Mouse (Mus musculus): Measurements from ENCODE around the gene Mettl27. TPM values are rescaled to one million over a fixed set of nuclear protein-coding genes. Genes with fewer than 3 reads are reported as not detected.

The Mettl27 gene
- polyA plus RNA-seq, 1 experiment from 2014 or later: 30.3 TPM

- no peak for TF ChIP-seq CTCF (IDR thresholded peaks at IDR 0.05; ENCODE audit: low read depth)
- ATAC-seq: peak; percentile 54
- peaks cover 15% of the 10 kb centered on the region; the same call in 1 of the 2 replicates for H3K4me1 ChIP-seq (replicated peaks; ENCODE audit: control insufficient read depth, insufficient read depth, low read length)
- H3K4me2 ChIP-seq (replicated peaks; ENCODE audit: low read depth): peak overlapping the region; percentile 64
- H3K9ac ChIP-seq (ENCODE audit: low read depth, low read length): peak overlapping the region; percentile 48
- H3K36me3 ChIP-seq (ENCODE audit: control insufficient read depth, insufficient read depth): no peaks in the 10 kb centered on the region
- H3K4me3 ChIP-seq (ENCODE audit: low read depth, low read length): peak overlapping the region; percentile 21
- H3K27ac ChIP-seq (ENCODE audit: low read depth, low read length): peak overlapping the region; percentile 86
- whole genome bisulfite sequencing: 6% methylated on average over 19 of the region's 19 CpGs
- H3K9me3 ChIP-seq (ENCODE audit: control insufficient read depth): no peaks in the 10 kb centered on the region
- no peaks in the 10 kb centered on the region for H3K27me3 ChIP-seq (replicated peaks; ENCODE audit: control insufficient read depth, insufficient read depth, low read length)
Observed at GRCm38 (mm10) chr5:134951053-134951884, 19.1 kb downstream of the Mettl27 start.

- 62% methylated on average over 5 of the region's 5 CpGs for WGBS
- Histone ChIP-seq H3K27me3 (replicated peaks; ENCODE audit: control insufficient read depth, insufficient read depth, low read length) (no peaks in the 10 kb centered on the region), H3K9me3 (ENCODE audit: control insufficient read depth) (no peaks in the 10 kb centered on the region), H3K4me3 (ENCODE audit: low read depth, low read length) (no peak overlapping the region), H3K4me1 (replicated peaks; ENCODE audit: control insufficient read depth, insufficient read depth, low read length) (peaks cover 7% of the 10 kb centered on the region; the same call in 1 of the 2 replicates), H3K27ac (ENCODE audit: low read depth, low read length) (no peak overlapping the region), H3K4me2 (replicated peaks; ENCODE audit: low read depth) (no peak overlapping the region), H3K36me3 (ENCODE audit: control insufficient read depth, insufficient read depth) (no peaks in the 10 kb centered on the region), H3K9ac (ENCODE audit: low read depth, low read length) (no peak overlapping the region)
- TF ChIP-seq CTCF (IDR thresholded peaks at IDR 0.05; ENCODE audit: low read depth): no peak
- no peak for ATAC-seq
Observed at GRCm38 (mm10) chr5:134955491-134955890, 23.3 kb downstream of the Mettl27 start.

DNA sequence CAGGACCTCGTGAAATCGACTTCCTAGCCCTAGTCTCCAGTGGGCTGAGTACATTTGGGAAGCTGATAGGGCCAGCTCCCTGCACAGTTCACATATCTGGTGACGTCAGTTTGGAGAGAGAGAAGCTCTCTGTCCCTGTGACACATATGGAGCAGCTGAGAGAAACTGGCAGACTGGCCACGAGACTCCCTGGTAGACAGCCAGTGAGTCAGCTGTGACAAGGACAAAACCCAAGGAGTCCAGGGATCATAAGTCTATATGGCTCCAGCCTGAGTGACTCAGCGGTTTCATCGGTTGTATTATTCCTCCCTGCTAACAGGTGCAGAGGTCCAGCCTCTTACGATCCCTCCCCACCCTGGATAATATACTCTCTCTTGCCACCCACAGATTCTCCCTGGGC is 26.9 kb downstream of the Mettl27 start:
- whole genome bisulfite sequencing: 45% methylated on average over 7 of the region's 7 CpGs

GRCm38 (mm10) chr5:134960430-134960829 is 28.3 kb downstream of the Mettl27 start:
- WGBS: 77% methylated on average over 2 of the region's 2 CpGs

More for the DNA sequence above, 26.9 kb downstream of the Mettl27 start:
- H3K9ac ChIP-seq (ENCODE audit: low read depth, low read length): no peak overlapping the region
- peak overlapping the region; percentile 79 for H3K27ac ChIP-seq (ENCODE audit: low read depth, low read length)
- H3K4me3 ChIP-seq (ENCODE audit: low read depth, low read length): no peak overlapping the region
- H3K4me1 ChIP-seq (replicated peaks; ENCODE audit: control insufficient read depth, insufficient read depth, low read length): no peaks in the 10 kb centered on the region
- ATAC-seq: peak; percentile 96
- H3K36me3 ChIP-seq (ENCODE audit: control insufficient read depth, insufficient read depth): no peaks in the 10 kb centered on the region
- TF ChIP-seq CTCF (IDR thresholded peaks at IDR 0.05; ENCODE audit: low read depth): no peak
- no peaks in the 10 kb centered on the region for H3K9me3 ChIP-seq (ENCODE audit: control insufficient read depth)
- no peaks in the 10 kb centered on the region for H3K27me3 ChIP-seq (replicated peaks; ENCODE audit: control insufficient read depth, insufficient read depth, low read length)
- H3K4me2 ChIP-seq (replicated peaks; ENCODE audit: low read depth): no peak overlapping the region

DNA sequence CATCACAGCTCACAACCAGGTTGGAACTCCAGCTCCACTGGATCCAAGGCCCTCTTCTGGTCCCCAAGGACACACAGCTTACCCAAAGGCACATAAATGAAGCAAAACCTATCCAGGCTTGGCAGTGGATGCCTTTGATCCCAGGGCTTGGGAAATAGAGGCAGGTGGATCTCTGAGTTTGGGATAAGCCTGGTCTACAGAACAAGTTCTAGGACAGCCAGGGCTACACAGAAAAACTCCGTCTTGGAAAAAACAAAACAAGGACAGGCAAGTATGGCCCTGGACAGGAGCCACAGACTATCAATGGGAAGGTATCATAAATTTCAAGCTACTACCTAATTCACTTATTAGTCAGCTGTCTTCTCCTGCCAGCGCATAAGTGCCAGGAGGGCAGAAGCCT is 29.4 kb downstream of the Mettl27 start:
- no peak for TF ChIP-seq CTCF (IDR thresholded peaks at IDR 0.05; ENCODE audit: low read depth)
- H3K4me2 ChIP-seq (replicated peaks; ENCODE audit: low read depth): no peak overlapping the region
- H3K27ac ChIP-seq (ENCODE audit: low read depth, low read length): no peak overlapping the region
- no peaks in the 10 kb centered on the region for H3K27me3 ChIP-seq (replicated peaks; ENCODE audit: control insufficient read depth, insufficient read depth, low read length)
- no peaks in the 10 kb centered on the region for H3K4me1 ChIP-seq (replicated peaks; ENCODE audit: control insufficient read depth, insufficient read depth, low read length)
- no peaks in the 10 kb centered on the region for H3K9me3 ChIP-seq (ENCODE audit: control insufficient read depth)
- H3K36me3 ChIP-seq (ENCODE audit: control insufficient read depth, insufficient read depth): no peaks in the 10 kb centered on the region
- 81% methylated on average over 2 of the region's 2 CpGs for whole genome bisulfite sequencing
- H3K4me3 ChIP-seq (ENCODE audit: low read depth, low read length): no peak overlapping the region
- ATAC-seq: no peak
- no peak overlapping the region for H3K9ac ChIP-seq (ENCODE audit: low read depth, low read length)

More at GRCm38 (mm10) chr5:134960430-134960829, 28.3 kb downstream of the Mettl27 start:
- no peak overlapping the region for H3K4me2 ChIP-seq (replicated peaks; ENCODE audit: low read depth)
- no peaks in the 10 kb centered on the region for H3K9me3 ChIP-seq (ENCODE audit: control insufficient read depth)
- TF ChIP-seq CTCF (IDR thresholded peaks at IDR 0.05; ENCODE audit: low read depth): no peak
- no peak overlapping the region for H3K4me3 ChIP-seq (ENCODE audit: low read depth, low read length)
- no peaks in the 10 kb centered on the region for H3K27me3 ChIP-seq (replicated peaks; ENCODE audit: control insufficient read depth, insufficient read depth, low read length)
- ATAC-seq: no peak
- no peaks in the 10 kb centered on the region for H3K36me3 ChIP-seq (ENCODE audit: control insufficient read depth, insufficient read depth)
- no peaks in the 10 kb centered on the region for H3K4me1 ChIP-seq (replicated peaks; ENCODE audit: control insufficient read depth, insufficient read depth, low read length)
- no peak overlapping the region for H3K9ac ChIP-seq (ENCODE audit: low read depth, low read length)
- no peak overlapping the region for H3K27ac ChIP-seq (ENCODE audit: low read depth, low read length)

DNA sequence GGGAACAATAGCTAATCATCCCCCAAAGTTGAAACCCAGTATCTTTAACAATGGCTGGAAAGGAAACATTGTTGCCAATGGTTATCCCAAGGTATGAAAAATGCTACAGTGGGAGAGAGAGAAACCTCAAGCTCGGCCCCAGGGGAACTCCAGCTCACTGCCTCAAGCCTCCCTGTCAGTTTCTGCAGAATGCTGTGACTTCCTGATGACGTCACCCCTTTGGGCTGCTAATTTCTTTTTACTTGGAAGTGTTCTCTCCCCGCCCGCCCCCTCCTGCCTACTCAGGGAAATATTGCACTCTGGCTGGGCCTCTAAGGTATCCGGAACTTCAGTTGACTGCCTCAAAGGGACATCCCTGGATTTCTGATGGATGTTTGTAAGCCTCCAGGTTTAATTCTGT is 31.4 kb downstream of the Mettl27 start:
- TF ChIP-seq CTCF (IDR thresholded peaks at IDR 0.05; ENCODE audit: low read depth): peak; percentile 46
- ATAC-seq: no peak
- Histone ChIP-seq H3K4me1 (replicated peaks; ENCODE audit: control insufficient read depth, insufficient read depth, low read length) (0 out of 2 replicates have a peak, but pooled peaks cover 6% of the 10 kb centered on the region), H3K9me3 (ENCODE audit: control insufficient read depth) (no peaks in the 10 kb centered on the region), H3K36me3 (ENCODE audit: control insufficient read depth, insufficient read depth) (no peaks in the 10 kb centered on the region), H3K27me3 (replicated peaks; ENCODE audit: control insufficient read depth, insufficient read depth, low read length) (no peaks in the 10 kb centered on the region), H3K9ac (ENCODE audit: low read depth, low read length) (no peak overlapping the region), H3K4me3 (ENCODE audit: low read depth, low read length) (no peak overlapping the region), H3K4me2 (replicated peaks; ENCODE audit: low read depth) (no peak overlapping the region), H3K27ac (ENCODE audit: low read depth, low read length) (no peak overlapping the region)
- 10% methylated on average over 5 of the region's 5 CpGs for WGBS
